Mouse (Mus musculus) midbrain, embryonic 15.5 days (tissue): Measurements from ENCODE around the gene Ahcyl2. TPM values are rescaled to one million over a fixed set of nuclear protein-coding genes. Genes with fewer than 3 reads are reported as not detected.

Experiments used
- ATAC-seq: fragments of 200-750 bp; cut with Nextera tagmentation; replicated peaks from 2 replicates; pipeline ENCODE4 v1.8.0; 2017; ENCODE audit warnings: moderate TSS enrichment
- H3K27ac ChIP-seq: fragments of 300-500 bp; sonication (generic); 2 replicates; pipeline ENCODE4 v1.5.1; 2015; ENCODE audit warnings: mild to moderate bottlenecking, inconsistent platforms
- H3K27me3 ChIP-seq: fragments of 300-500 bp; sonication (generic); replicated peaks from 2 replicates; pipeline ENCODE4 v1.6.1; 2015; ENCODE audit warnings: inconsistent platforms
- H3K36me3 ChIP-seq: fragments of 300-500 bp; sonication (generic); replicated peaks from 2 replicates; pipeline ENCODE4 v1.6.1; 2015; ENCODE audit warnings: inconsistent platforms
- H3K4me1 ChIP-seq: fragments of 300-500 bp; sonication (generic); 2 replicates; pipeline ENCODE4 v1.6.1; 2015; ENCODE audit warnings: inconsistent platforms
- H3K4me2 ChIP-seq: fragments of 300-500 bp; sonication (generic); 2 replicates; pipeline ENCODE4 v1.6.1; 2015; ENCODE audit warnings: inconsistent platforms, mild to moderate bottlenecking, moderate library complexity
- H3K4me3 ChIP-seq: fragments of 300-500 bp; sonication (generic); 2 replicates; pipeline ENCODE4 v1.5.1; 2015; ENCODE audit warnings: mild to moderate bottlenecking, inconsistent platforms
- H3K9ac ChIP-seq: fragments of 300-500 bp; sonication (generic); 2 replicates; pipeline ENCODE4 v1.6.1; 2015; ENCODE audit warnings: mild to moderate bottlenecking, inconsistent platforms
- H3K9me3 ChIP-seq: fragments of 300-500 bp; sonication (generic); 2 replicates; pipeline ENCODE4 v1.6.1; 2016; ENCODE audit warnings: inconsistent platforms
- WGBS: fragments of 180-500 bp; shearing (Covaris S2); methylation state at CpG from one replicate; pipeline ENCODE4 v1.1.7; 2015; ENCODE audit warnings: mixed read lengths; 5-methylcytosine and 5-hydroxymethylcytosine counted together
- polyA plus RNA-seq: library from polyadenylated mRNA; unstranded; fragments of >200 nt; fragmentation: Nextera tagmentation; extraction: Ambion mirVana; gene quantifications from 2 replicates; pipeline ENCODE4 v1.2.1, GENCODE M21; 2015

Ahcyl2 gene
- polyA plus RNA-seq, 1 experiment from 2014 or later = 20.6 TPM

- Histone ChIP-seq H3K36me3 (no peaks in the 10 kb centered on the region; the same call in 1 of the 2 replicates), H3K27me3 (no peaks in the 10 kb centered on the region), H3K4me2 (no peak overlapping the region), H3K4me3 (no peak overlapping the region), H3K27ac (no peak overlapping the region), H3K4me1 (no peaks in the 10 kb centered on the region), H3K9ac (no peak overlapping the region), H3K9me3 (no peaks in the 10 kb centered on the region)
- 80% methylated on average over 2 of the region's 2 CpGs for WGBS
- ATAC-seq = no peak
These were observed 105.8 kb downstream of the Ahcyl2 start for GRCm38 (mm10) chr6:29873654-29874053.

- Histone ChIP-seq H3K27me3 (no peaks in the 10 kb centered on the region), H3K9ac (no peak overlapping the region), H3K36me3 (no peaks in the 10 kb centered on the region; the same call in 1 of the 2 replicates), H3K4me3 (no peak overlapping the region), H3K4me2 (no peak overlapping the region), H3K27ac (no peak overlapping the region), H3K4me1 (no peaks in the 10 kb centered on the region), H3K9me3 (no peaks in the 10 kb centered on the region)
- WGBS = 90% methylated on average over 5 of the region's 5 CpGs
- ATAC-seq = no peak
These were observed 107.8 kb downstream of the Ahcyl2 start for GRCm38 (mm10) chr6:29875576-29875975.

- Histone ChIP-seq H3K36me3 (no peaks in the 10 kb centered on the region), H3K27ac (no peak overlapping the region), H3K9ac (no peak overlapping the region), H3K4me3 (no peak overlapping the region), H3K4me2 (no peak overlapping the region), H3K27me3 (no peaks in the 10 kb centered on the region), H3K9me3 (no peaks in the 10 kb centered on the region), H3K4me1 (no peaks in the 10 kb centered on the region)
- ATAC-seq = no peak
- 90% methylated on average over 4 of the region's 4 CpGs for WGBS
These were observed 109.0 kb downstream of the Ahcyl2 start for GRCm38 (mm10) chr6:29876782-29877181.

GRCm38 (mm10) chr6:29879579-29879978, 111.8 kb downstream of the Ahcyl2 start:
- H3K4me2 ChIP-seq = no peak overlapping the region
- no peak overlapping the region for H3K9ac ChIP-seq
- no peak for ATAC-seq

DNA sequence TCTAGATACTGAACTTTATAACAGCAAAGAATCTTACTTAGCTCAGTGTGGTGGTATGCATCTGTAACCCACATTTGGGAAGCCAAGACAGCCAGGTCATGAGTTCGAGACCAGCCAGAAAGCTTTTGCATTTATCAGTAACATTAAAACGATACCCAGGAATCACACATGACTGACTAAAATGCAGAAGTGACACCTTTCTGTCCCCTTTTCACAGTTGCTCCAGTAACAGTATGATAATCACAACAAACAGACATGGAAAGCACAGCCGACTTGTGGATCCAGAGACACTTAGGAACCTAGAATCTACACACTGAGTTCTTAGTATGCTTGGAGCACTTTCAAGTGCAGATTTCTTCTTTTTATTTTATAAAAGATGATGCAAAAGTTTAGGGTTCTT, 113.0 kb downstream of the Ahcyl2 start:
- Histone ChIP-seq H3K9me3 (no peaks in the 10 kb centered on the region), H3K9ac (no peak overlapping the region), H3K4me2 (no peak overlapping the region), H3K4me3 (no peak overlapping the region), H3K4me1 (no peaks in the 10 kb centered on the region), H3K27me3 (no peaks in the 10 kb centered on the region), H3K27ac (no peak overlapping the region), H3K36me3 (no peaks in the 10 kb centered on the region)
- 92% methylated on average over 3 of the region's 3 CpGs for WGBS
- no peak for ATAC-seq

More at GRCm38 (mm10) chr6:29879579-29879978, 111.8 kb downstream of the Ahcyl2 start:
- Histone ChIP-seq H3K27ac (no peak overlapping the region), H3K9me3 (no peaks in the 10 kb centered on the region), H3K27me3 (no peaks in the 10 kb centered on the region), H3K4me3 (no peak overlapping the region), H3K4me1 (no peaks in the 10 kb centered on the region), H3K36me3 (no peaks in the 10 kb centered on the region)

- Histone ChIP-seq H3K27ac (no peak overlapping the region), H3K9me3 (no peaks in the 10 kb centered on the region), H3K4me3 (no peak overlapping the region), H3K27me3 (no peaks in the 10 kb centered on the region), H3K4me1 (no peaks in the 10 kb centered on the region), H3K36me3 (no peaks in the 10 kb centered on the region; the same call in 1 of the 2 replicates), H3K4me2 (no peak overlapping the region), H3K9ac (no peak overlapping the region)
- 95% methylated on average over 2 of the region's 2 CpGs for WGBS
- ATAC-seq = no peak
These were observed 114.1 kb downstream of the Ahcyl2 start for GRCm38 (mm10) chr6:29881936-29882335.

DNA sequence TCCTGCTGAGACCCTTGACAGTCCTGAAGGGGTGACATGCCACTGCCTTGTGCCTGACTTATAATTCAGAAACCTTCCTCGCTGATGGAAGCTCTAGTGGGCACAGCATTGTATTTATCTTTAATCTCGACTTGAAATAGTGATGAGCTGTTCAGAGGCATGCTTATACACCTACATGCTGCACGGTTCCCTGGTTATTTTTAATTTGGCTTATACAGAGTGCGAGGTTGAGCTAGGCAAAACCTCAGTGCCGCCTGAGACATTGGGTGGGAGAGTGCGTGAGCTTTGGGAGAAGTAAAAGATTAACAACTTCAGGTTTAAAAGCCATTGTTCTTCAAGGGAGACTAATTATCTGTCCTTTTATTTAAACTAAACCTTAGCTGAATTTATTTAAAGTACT, 115.1 kb downstream of the Ahcyl2 start:
- H3K4me3 ChIP-seq = no peak overlapping the region
- WGBS = 83% methylated on average over 6 of the region's 6 CpGs
- no peak for ATAC-seq

DNA sequence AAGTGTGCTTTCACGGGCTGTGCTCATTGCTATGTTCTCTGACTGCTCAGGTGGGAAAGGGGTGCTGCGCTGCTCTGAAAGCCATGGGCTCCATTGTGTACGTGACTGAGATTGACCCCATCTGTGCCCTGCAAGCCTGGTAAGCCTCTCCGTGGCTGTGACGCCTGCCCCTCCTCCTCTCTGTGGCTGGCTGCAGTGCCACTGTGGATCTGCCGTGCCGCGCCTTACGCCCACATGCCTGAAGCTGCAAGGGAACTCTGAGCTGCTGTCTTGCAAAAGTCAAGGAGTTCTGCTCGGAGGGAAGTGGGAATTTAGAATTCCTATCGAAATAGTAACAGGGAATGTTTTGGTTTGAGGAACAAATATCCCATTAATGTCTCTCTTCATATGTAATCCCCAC, 123.3 kb downstream of the Ahcyl2 start:
- no peaks in the 10 kb centered on the region for H3K4me1 ChIP-seq
- no peak overlapping the region for H3K27ac ChIP-seq
- H3K4me2 ChIP-seq = no peak overlapping the region
- H3K4me3 ChIP-seq = no peak overlapping the region
- ATAC-seq = no peak
- H3K27me3 ChIP-seq = no peaks in the 10 kb centered on the region
- WGBS = 65% methylated on average over 11 of the region's 11 CpGs
- no peak overlapping the region for H3K9ac ChIP-seq
- H3K9me3 ChIP-seq = no peaks in the 10 kb centered on the region
- no peaks in the 10 kb centered on the region; the same call in 1 of the 2 replicates for H3K36me3 ChIP-seq

More for the DNA sequence above, 115.1 kb downstream of the Ahcyl2 start:
- Histone ChIP-seq H3K27me3 (no peaks in the 10 kb centered on the region), H3K36me3 (no peaks in the 10 kb centered on the region; the same call in 1 of the 2 replicates), H3K9me3 (no peaks in the 10 kb centered on the region), H3K27ac (no peak overlapping the region), H3K4me1 (no peaks in the 10 kb centered on the region), H3K9ac (no peak overlapping the region), H3K4me2 (no peak overlapping the region)

DNA sequence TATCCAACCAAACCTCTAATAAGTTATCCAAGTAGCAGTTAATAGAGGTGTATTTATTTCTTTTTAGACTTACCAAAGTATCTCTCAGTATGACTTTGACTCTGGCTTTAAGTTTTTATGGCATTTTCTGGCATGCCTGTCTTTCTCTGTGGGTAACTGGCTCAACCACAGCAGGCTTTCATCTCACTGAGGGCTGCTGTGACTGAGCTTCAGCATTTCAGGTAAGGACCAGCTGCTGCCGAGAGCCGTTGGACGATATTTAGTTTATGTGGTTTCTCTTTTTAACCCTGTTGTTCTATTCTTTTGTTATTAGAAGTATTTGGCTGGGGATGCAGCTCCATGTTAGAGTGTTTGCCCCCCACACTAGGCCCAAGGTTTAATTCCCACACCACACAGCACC, 129.2 kb downstream of the Ahcyl2 start:
- Histone ChIP-seq H3K36me3 (peaks cover 4% of the 10 kb centered on the region; the same call in 1 of the 2 replicates), H3K27me3 (no peaks in the 10 kb centered on the region), H3K9ac (no peak overlapping the region), H3K4me3 (no peak overlapping the region), H3K4me2 (no peak overlapping the region), H3K9me3 (no peaks in the 10 kb centered on the region), H3K4me1 (no peaks in the 10 kb centered on the region), H3K27ac (no peak overlapping the region)
- 97% methylated on average over 3 of the region's 3 CpGs for WGBS
- no peak for ATAC-seq

- H3K4me2 ChIP-seq = no peak overlapping the region
- 100% methylated on average over 1 of the region's 1 CpGs for WGBS
- peaks cover 10% of the 10 kb centered on the region; the same call in 1 of the 2 replicates for H3K36me3 ChIP-seq
- H3K9me3 ChIP-seq = no peaks in the 10 kb centered on the region
- no peak for ATAC-seq
- no peaks in the 10 kb centered on the region for H3K4me1 ChIP-seq
- no peak overlapping the region for H3K9ac ChIP-seq
- H3K27ac ChIP-seq = no peak overlapping the region
- H3K27me3 ChIP-seq = no peaks in the 10 kb centered on the region
- H3K4me3 ChIP-seq = no peak overlapping the region
These were observed 133.6 kb downstream of the Ahcyl2 start for GRCm38 (mm10) chr6:29901450-29901849.

DNA sequence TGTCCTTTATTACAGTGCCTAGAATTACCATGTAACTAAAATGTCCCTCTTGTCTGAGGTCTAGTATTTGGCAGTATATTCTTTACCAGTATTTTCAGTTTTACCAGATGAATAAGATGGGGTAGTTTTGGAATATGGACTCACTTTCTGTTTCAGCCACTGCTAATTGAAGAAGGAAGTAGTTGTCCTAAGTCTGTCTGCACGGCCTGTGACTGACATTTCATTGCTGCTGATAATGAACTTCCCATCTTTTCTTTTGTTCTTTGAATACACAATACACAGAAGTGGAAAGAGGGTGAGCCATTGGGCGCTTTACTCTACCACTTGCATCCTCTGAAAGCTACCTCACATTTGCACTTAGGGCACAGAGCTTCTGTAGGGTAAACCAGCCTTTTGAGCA, 134.4 kb downstream of the Ahcyl2 start:
- no peak for ATAC-seq
- peaks cover 9% of the 10 kb centered on the region; the same call in 1 of the 2 replicates for H3K36me3 ChIP-seq
- H3K4me3 ChIP-seq = no peak overlapping the region
- no peaks in the 10 kb centered on the region for H3K4me1 ChIP-seq
- H3K4me2 ChIP-seq = no peak overlapping the region
- 81% methylated on average over 2 of the region's 2 CpGs for WGBS
- H3K9me3 ChIP-seq = no peaks in the 10 kb centered on the region
- H3K9ac ChIP-seq = no peak overlapping the region
- H3K27ac ChIP-seq = no peak overlapping the region
- H3K27me3 ChIP-seq = no peaks in the 10 kb centered on the region

GRCm38 (mm10) chr6:29903343-29903914, 135.6 kb downstream of the Ahcyl2 start:
- no peak for ATAC-seq
- H3K27ac ChIP-seq = no peak overlapping the region
- H3K27me3 ChIP-seq = no peaks in the 10 kb centered on the region
- H3K9me3 ChIP-seq = no peaks in the 10 kb centered on the region
- no peaks in the 10 kb centered on the region for H3K4me1 ChIP-seq
- H3K4me3 ChIP-seq = no peak overlapping the region
- no peak overlapping the region for H3K9ac ChIP-seq
- H3K4me2 ChIP-seq = no peak overlapping the region
- H3K36me3 ChIP-seq = peaks cover 9% of the 10 kb centered on the region; the same call in 1 of the 2 replicates
- 96% methylated on average over 3 of the region's 3 CpGs for WGBS

GRCm38 (mm10) chr6:29904281-29904680, 136.5 kb downstream of the Ahcyl2 start:
- WGBS = 85% methylated on average over 3 of the region's 3 CpGs
- ATAC-seq = no peak
- Histone ChIP-seq H3K27ac (no peak overlapping the region), H3K4me2 (no peak overlapping the region), H3K4me1 (no peaks in the 10 kb centered on the region), H3K4me3 (no peak overlapping the region), H3K36me3 (peaks cover 16% of the 10 kb centered on the region; the same call in 1 of the 2 replicates), H3K9me3 (no peaks in the 10 kb centered on the region), H3K27me3 (no peaks in the 10 kb centered on the region), H3K9ac (no peak overlapping the region)
